19 mouse cellular contexts compared by ENCODE assay signal in genomic region chr5:28611885-28612284, GRCm38 (mm10).
DNase-seq lines count a peak whose midpoint lies in the region; ATAC-seq and TF ChIP-seq lines count a peak whose summit lies in the region.
"Had no signal": no experiment of that assay in that cellular context is flagged by ENCODE, and none has a peak within 500 bp of the region (broad histone marks: within the 10 kb centered on the region; RNA-seq: fewer than 3 reads in every experiment).

No protein-coding gene starts in this region.

- ATAC-seq in hindbrain, embryonic 16.5 days = peak; percentile 84

- 0 out of 2 replicates have a peak, but pooled peaks cover 2% of the 10 kb centered on the region for H3K9me3 ChIP-seq in hindbrain, embryonic 16.5 days (ENCODE audit: control insufficient read depth, low read length)
- no peaks in the 10 kb centered on the region for H3K9me3 ChIP-seq in hindbrain, embryonic 10.5 days
- H3K9me3 ChIP-seq: G1E; heart, embryonic 13.5 days; megakaryocyte, embryonic 14.5 days; neural tube, embryonic 13.5 days had no signal

- H3K36me3 ChIP-seq in hindbrain, embryonic 16.5 days (ENCODE audit: control insufficient read depth, insufficient read depth, low read length) = no peaks in the 10 kb centered on the region
- H3K36me3 ChIP-seq in hindbrain, embryonic 10.5 days = no peaks in the 10 kb centered on the region
- H3K36me3 ChIP-seq: G1E; heart, embryonic 13.5 days; neural tube, embryonic 13.5 days had no signal

- no peak overlapping the region for H3K9ac ChIP-seq in hindbrain, embryonic 16.5 days (ENCODE audit: low read depth, low read length)
- H3K9ac ChIP-seq: heart, embryonic 13.5 days; liver, embryonic 14.5 days; neural tube, embryonic 13.5 days had no signal

- H3K27ac ChIP-seq in hindbrain, embryonic 16.5 days (ENCODE audit: low read depth, low read length) = no peak overlapping the region
- H3K27ac ChIP-seq in hindbrain, embryonic 10.5 days = no peak overlapping the region
- no peak overlapping the region for H3K27ac ChIP-seq in cerebellum, adult 2 months (ENCODE audit: insufficient read depth, low read length)
- H3K27ac ChIP-seq: heart, embryonic 13.5 days; liver, embryonic 14.5 days; neural tube, embryonic 13.5 days had no signal

- no peak for TF ChIP-seq POLR2A in cerebellum, adult 2 months (IDR thresholded peaks at IDR 0.05; ENCODE audit: borderline replicate concordance, insufficient read depth, low read length)

- DNase-seq in hindbrain, embryonic 10.5 days (ENCODE audit: low spot score) = no peak
- DNase-seq in retina, postnatal 1 day = peak; percentile 2
- no peak for DNase-seq in retina, embryonic 14.5 days (ENCODE audit: low spot score)
- peak; percentile 67 to 85 for DNase-seq in cerebellum, adult 2 months
- DNase-seq in layer of hippocampus, postnatal 36 days = peak; percentile 16 to 18
- no peak for DNase-seq in gastrocnemius, postnatal 25 days
- no peak for DNase-seq in embryo, embryonic 10.5 days (ENCODE audit: low spot score)
- DNase-seq: adrenal gland, adult 2 months; kidney, adult 8-10 months; kidney, postnatal 4 days; lung, postnatal 10 days; spleen, adult 18-20 months; thymus, postnatal 14 days had no signal

- no peaks in the 10 kb centered on the region for H3K27me3 ChIP-seq in hindbrain, embryonic 16.5 days (replicated peaks; ENCODE audit: control insufficient read depth, insufficient read depth, low read length)
- H3K27me3 ChIP-seq in hindbrain, embryonic 10.5 days (ENCODE audit: insufficient read depth, poor library complexity, severe bottlenecking) = no peaks in the 10 kb centered on the region
- no peaks in the 10 kb centered on the region for H3K27me3 ChIP-seq in cerebellum, adult 2 months (ENCODE audit: control insufficient read depth, insufficient read depth, low read length)
- H3K27me3 ChIP-seq: heart, embryonic 13.5 days; megakaryocyte, embryonic 14.5 days; neural tube, embryonic 13.5 days had no signal

- H3K4me3 ChIP-seq in hindbrain, embryonic 16.5 days (ENCODE audit: low read length) = no peak overlapping the region
- H3K4me3 ChIP-seq in hindbrain, embryonic 10.5 days = no peak overlapping the region
- H3K4me3 ChIP-seq in cerebellum, adult 2 months (replicated peaks; ENCODE audit: insufficient read depth, low read depth, low read length) = no peak overlapping the region
- H3K4me3 ChIP-seq: heart, embryonic 13.5 days; megakaryocyte, embryonic 14.5 days; neural tube, embryonic 13.5 days had no signal

- WGBS in hindbrain, embryonic 16.5 days = 64% methylated on average over 3 of the region's 3 CpGs
- WGBS in hindbrain, embryonic 10.5 days = 92% methylated on average over 3 of the region's 3 CpGs
- WGBS in cerebellum, adult 2 months = 5% methylated on average over 3 of the region's 3 CpGs

- no peak for TF ChIP-seq CTCF in cerebellum, adult 2 months (IDR thresholded peaks at IDR 0.05; ENCODE audit: borderline replicate concordance, insufficient read depth, low read depth, low read length)

- no peak overlapping the region for H3K4me2 ChIP-seq in hindbrain, embryonic 16.5 days (ENCODE audit: low read length)
- H3K4me2 ChIP-seq: heart, embryonic 13.5 days; neural tube, embryonic 13.5 days had no signal

- H3K4me1 ChIP-seq in hindbrain, embryonic 16.5 days (ENCODE audit: control insufficient read depth, insufficient read depth, low read depth, low read length) = no peaks in the 10 kb centered on the region
- no peaks in the 10 kb centered on the region for H3K4me1 ChIP-seq in hindbrain, embryonic 10.5 days (replicated peaks)
- H3K4me1 ChIP-seq in cerebellum, adult 2 months (ENCODE audit: control insufficient read depth, insufficient read depth, low read length) = peaks cover 8% of the 10 kb centered on the region
- H3K4me1 ChIP-seq: heart, embryonic 13.5 days; megakaryocyte, embryonic 14.5 days; neural tube, embryonic 13.5 days had no signal

Comparison
In these comparisons a context has a peak if more than half of its experiments do, and no peak if none do; other contexts are left out.
1. DNase-seq: peak in retina, postnatal 1 day (single experiment), cerebellum, adult 2 months (2 of 2) and layer of hippocampus, postnatal 36 days (2 of 2); none in hindbrain, embryonic 10.5 days (single experiment), retina, embryonic 14.5 days (single experiment), gastrocnemius, postnatal 25 days (single experiment) and embryo, embryonic 10.5 days (single experiment).